Mouse (Mus musculus): ENCODE results near the gene Tnfsf9. TPM values are rescaled to one million over a fixed set of nuclear protein-coding genes. Genes with fewer than 3 reads are reported as not detected.
"Not testable (repeated sequence)": the region's sequence is repeated elsewhere in the genome, so short reads cannot be mapped to it uniquely, and the experiment has no call there.

Tnfsf9 gene
- polyA plus RNA-seq, 1 experiment from 2014 or later = 10.6 TPM

GRCm38 (mm10) chr17:57123192-57124118, 18.3 kb downstream of the Tnfsf9 start:
- Histone ChIP-seq H3K36me3 (replicated peaks) (no peaks in the 10 kb centered on the region), H3K27ac (no peak overlapping the region), H3K4me1 (peaks cover 11% of the 10 kb centered on the region), H3K4me3 (no peak overlapping the region), H3K9me3 (no peaks in the 10 kb centered on the region), H3K27me3 (ENCODE audit: poor library complexity, severe bottlenecking) (no peaks in the 10 kb centered on the region)
- WGBS = 89% methylated on average over 11 of the region's 11 CpGs
- no peak for DNase-seq (ENCODE audit: extremely low spot score, low spot score)

GRCm38 (mm10) chr17:57124792-57125191, 19.7 kb downstream of the Tnfsf9 start:
- Histone ChIP-seq H3K27ac (no peak overlapping the region), H3K4me3 (no peak overlapping the region), H3K27me3 (ENCODE audit: poor library complexity, severe bottlenecking) (no peaks in the 10 kb centered on the region), H3K4me1 (0 out of 2 replicates have a peak, but pooled peaks cover 4% of the 10 kb centered on the region), H3K9me3 (no peaks in the 10 kb centered on the region), H3K36me3 (replicated peaks) (no peaks in the 10 kb centered on the region)
- 90% methylated on average over 4 of the region's 4 CpGs for WGBS
- no peak for DNase-seq (ENCODE audit: extremely low spot score, low spot score)

GRCm38 (mm10) chr17:57125853-57126622, 20.9 kb downstream of the Tnfsf9 start:
- Histone ChIP-seq H3K27me3 (ENCODE audit: poor library complexity, severe bottlenecking) (no peaks in the 10 kb centered on the region), H3K9me3 (no peaks in the 10 kb centered on the region), H3K4me3 (no peak overlapping the region), H3K36me3 (replicated peaks) (no peaks in the 10 kb centered on the region), H3K27ac (no peak overlapping the region), H3K4me1 (0 out of 2 replicates have a peak, but pooled peaks cover 4% of the 10 kb centered on the region)
- WGBS = 71% methylated on average over 3 of the region's 3 CpGs
- DNase-seq (ENCODE audit: extremely low spot score, low spot score) = no peak

GRCm38 (mm10) chr17:57131793-57132192, 26.7 kb downstream of the Tnfsf9 start:
- Histone ChIP-seq H3K27ac (no peak overlapping the region), H3K4me3 (no peak overlapping the region), H3K9me3 (no peaks in the 10 kb centered on the region), H3K27me3 (ENCODE audit: poor library complexity, severe bottlenecking) (no peaks in the 10 kb centered on the region), H3K4me1 (0 out of 2 replicates have a peak, but pooled peaks cover 7% of the 10 kb centered on the region), H3K36me3 (replicated peaks) (no peaks in the 10 kb centered on the region)
- 79% methylated on average over 1 of the region's 1 CpGs for WGBS
- DNase-seq (ENCODE audit: extremely low spot score, low spot score) = no peak

- 18% methylated on average over 3 of the region's 3 CpGs for WGBS
- H3K27ac ChIP-seq; H3K4me1 ChIP-seq; H3K9me3 ChIP-seq; H3K27me3 ChIP-seq (ENCODE audit: poor library complexity, severe bottlenecking); H3K4me3 ChIP-seq; DNase-seq (ENCODE audit: extremely low spot score, low spot score); H3K36me3 ChIP-seq (replicated peaks): not testable (repeated sequence)
Observed at GRCm38 (mm10) chr17:57134021-57134420, 28.9 kb downstream of the Tnfsf9 start.

DNA sequence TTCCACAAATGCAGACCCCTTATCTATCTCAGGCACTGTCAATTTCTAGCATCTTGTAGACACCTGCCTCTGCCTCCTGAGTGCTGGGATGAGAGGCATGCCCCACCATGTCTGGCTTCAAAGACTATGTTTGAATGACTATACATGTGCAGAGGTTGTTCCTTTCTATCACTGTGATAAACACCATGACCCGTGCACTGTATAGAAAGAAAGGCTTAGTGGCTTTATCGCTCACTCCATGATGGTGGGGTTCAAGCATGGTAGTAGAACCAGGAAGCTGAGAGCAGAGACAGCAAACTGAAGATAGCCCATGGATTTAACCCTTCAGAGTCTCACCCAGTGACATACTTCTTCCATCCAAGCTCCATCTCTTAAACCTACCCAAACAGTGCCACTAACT, 29.6 kb downstream of the Tnfsf9 start:
- Histone ChIP-seq H3K36me3 (replicated peaks) (no peaks in the 10 kb centered on the region), H3K4me3 (no peak overlapping the region), H3K27me3 (ENCODE audit: poor library complexity, severe bottlenecking) (no peaks in the 10 kb centered on the region), H3K4me1 (0 out of 2 replicates have a peak, but pooled peaks cover 3% of the 10 kb centered on the region), H3K9me3 (no peaks in the 10 kb centered on the region), H3K27ac (no peak overlapping the region)
- WGBS = 85% methylated on average over 2 of the region's 2 CpGs
- DNase-seq (ENCODE audit: extremely low spot score, low spot score) = no peak

- 86% methylated on average over 3 of the region's 3 CpGs for WGBS
- H3K9me3 ChIP-seq = no peaks in the 10 kb centered on the region
Observed at GRCm38 (mm10) chr17:57135635-57136034, 30.5 kb downstream of the Tnfsf9 start.

GRCm38 (mm10) chr17:57138676-57139075, 33.6 kb downstream of the Tnfsf9 start:
- 0 out of 2 replicates have a peak, but pooled peaks cover 3% of the 10 kb centered on the region for H3K4me1 ChIP-seq
- no peak for DNase-seq (ENCODE audit: extremely low spot score, low spot score)
- 86% methylated on average over 4 of the region's 4 CpGs for WGBS
- no peaks in the 10 kb centered on the region for H3K9me3 ChIP-seq
- H3K4me3 ChIP-seq = no peak overlapping the region
- H3K36me3 ChIP-seq (replicated peaks) = no peaks in the 10 kb centered on the region
- H3K27me3 ChIP-seq (ENCODE audit: poor library complexity, severe bottlenecking) = no peaks in the 10 kb centered on the region
- no peak overlapping the region for H3K27ac ChIP-seq

More at GRCm38 (mm10) chr17:57135635-57136034, 30.5 kb downstream of the Tnfsf9 start:
- 0 out of 2 replicates have a peak, but pooled peaks cover 3% of the 10 kb centered on the region for H3K4me1 ChIP-seq
- H3K36me3 ChIP-seq (replicated peaks) = no peaks in the 10 kb centered on the region
- H3K4me3 ChIP-seq = no peak overlapping the region
- no peaks in the 10 kb centered on the region for H3K27me3 ChIP-seq (ENCODE audit: poor library complexity, severe bottlenecking)
- H3K27ac ChIP-seq = no peak overlapping the region
- DNase-seq (ENCODE audit: extremely low spot score, low spot score) = no peak

GRCm38 (mm10) chr17:57139708-57140107, 34.6 kb downstream of the Tnfsf9 start:
- H3K4me1 ChIP-seq = no peaks in the 10 kb centered on the region
- H3K27ac ChIP-seq = no peak overlapping the region
- no peak for DNase-seq (ENCODE audit: extremely low spot score, low spot score)
- no peaks in the 10 kb centered on the region for H3K36me3 ChIP-seq (replicated peaks)
- WGBS = 85% methylated on average over 3 of the region's 3 CpGs
- no peak overlapping the region for H3K4me3 ChIP-seq
- H3K27me3 ChIP-seq (ENCODE audit: poor library complexity, severe bottlenecking) = no peaks in the 10 kb centered on the region
- no peaks in the 10 kb centered on the region for H3K9me3 ChIP-seq

DNA sequence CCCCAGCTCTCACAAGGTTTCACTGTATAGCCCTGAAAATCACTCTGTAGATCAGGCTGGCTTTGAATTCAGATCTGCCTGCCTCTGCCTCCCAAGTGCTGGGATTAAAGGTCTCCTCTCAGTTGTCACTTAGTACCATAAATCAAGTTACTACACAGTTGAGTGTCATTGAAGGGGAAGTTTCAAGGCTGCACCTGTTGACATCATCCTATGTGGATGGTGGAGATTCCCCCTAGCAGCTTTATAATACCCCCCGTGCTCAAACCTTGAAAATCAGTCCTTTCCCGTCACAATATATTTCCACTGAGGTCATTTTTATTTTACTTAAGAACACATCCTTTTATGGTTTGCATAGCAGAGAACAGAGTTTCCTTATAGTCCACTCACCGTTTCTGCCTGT, 38.6 kb downstream of the Tnfsf9 start:
- no peaks in the 10 kb centered on the region; the same call in 1 of the 2 replicates for H3K4me1 ChIP-seq
- no peak for DNase-seq (ENCODE audit: extremely low spot score, low spot score)
- H3K27me3 ChIP-seq (ENCODE audit: poor library complexity, severe bottlenecking) = peaks cover 28% of the 10 kb centered on the region
- no peak overlapping the region for H3K27ac ChIP-seq
- no peaks in the 10 kb centered on the region for H3K36me3 ChIP-seq (replicated peaks)
- no peak overlapping the region for H3K4me3 ChIP-seq
- H3K9me3 ChIP-seq = no peaks in the 10 kb centered on the region
- 85% methylated on average over 3 of the region's 3 CpGs for WGBS

DNA sequence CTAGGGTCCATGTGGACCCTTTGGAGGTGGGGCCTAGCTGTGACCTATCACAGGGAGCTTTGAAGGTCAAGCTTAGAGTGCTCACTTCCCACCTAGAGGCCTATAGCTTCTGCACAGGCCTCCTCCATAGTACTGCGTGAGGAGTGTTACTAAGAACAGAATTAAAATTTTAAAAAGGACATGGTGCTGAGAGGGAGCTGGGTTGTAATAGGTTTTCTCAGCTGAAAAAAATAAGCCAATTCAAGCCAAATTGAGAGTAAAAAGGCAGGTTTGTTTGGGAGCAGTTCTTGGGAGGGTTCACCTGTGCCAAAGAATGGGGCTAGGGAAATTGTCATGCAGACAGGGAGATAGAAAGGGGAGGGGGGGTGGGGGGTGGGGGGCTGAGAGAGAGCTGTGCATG, 40.0 kb downstream of the Tnfsf9 start:
- DNase-seq (ENCODE audit: extremely low spot score, low spot score) = no peak
- peaks cover 42% of the 10 kb centered on the region for H3K27me3 ChIP-seq (ENCODE audit: poor library complexity, severe bottlenecking)
- no peak overlapping the region for H3K4me3 ChIP-seq
- H3K4me1 ChIP-seq = peaks cover 10% of the 10 kb centered on the region
- WGBS = 61% methylated on average over 1 of the region's 1 CpGs
- H3K36me3 ChIP-seq (replicated peaks) = no peaks in the 10 kb centered on the region
- H3K27ac ChIP-seq = no peak overlapping the region
- H3K9me3 ChIP-seq = no peaks in the 10 kb centered on the region

- Histone ChIP-seq H3K4me3 (no peak overlapping the region), H3K27me3 (ENCODE audit: poor library complexity, severe bottlenecking) (peaks cover 51% of the 10 kb centered on the region), H3K4me1 (peaks cover 10% of the 10 kb centered on the region), H3K27ac (no peak overlapping the region), H3K9me3 (peaks cover 12% of the 10 kb centered on the region; the same call in 1 of the 2 replicates), H3K36me3 (replicated peaks) (no peaks in the 10 kb centered on the region)
- 55% methylated on average over 4 of the region's 4 CpGs for WGBS
- DNase-seq (ENCODE audit: extremely low spot score, low spot score) = no peak
Observed at GRCm38 (mm10) chr17:57148343-57148742, 43.2 kb downstream of the Tnfsf9 start.

Data from forebrain, embryonic 10.5 days (tissue).